Mouse (Mus musculus) urinary bladder, postnatal 10 days (tissue): ENCODE results near the gene Lmx1b.

Experiments used
- DNase-seq: peaks from one replicate; pipeline ENCODE4 v3.0.0; 2022; ENCODE audit warnings: low spot score

The Lmx1b gene

DNA sequence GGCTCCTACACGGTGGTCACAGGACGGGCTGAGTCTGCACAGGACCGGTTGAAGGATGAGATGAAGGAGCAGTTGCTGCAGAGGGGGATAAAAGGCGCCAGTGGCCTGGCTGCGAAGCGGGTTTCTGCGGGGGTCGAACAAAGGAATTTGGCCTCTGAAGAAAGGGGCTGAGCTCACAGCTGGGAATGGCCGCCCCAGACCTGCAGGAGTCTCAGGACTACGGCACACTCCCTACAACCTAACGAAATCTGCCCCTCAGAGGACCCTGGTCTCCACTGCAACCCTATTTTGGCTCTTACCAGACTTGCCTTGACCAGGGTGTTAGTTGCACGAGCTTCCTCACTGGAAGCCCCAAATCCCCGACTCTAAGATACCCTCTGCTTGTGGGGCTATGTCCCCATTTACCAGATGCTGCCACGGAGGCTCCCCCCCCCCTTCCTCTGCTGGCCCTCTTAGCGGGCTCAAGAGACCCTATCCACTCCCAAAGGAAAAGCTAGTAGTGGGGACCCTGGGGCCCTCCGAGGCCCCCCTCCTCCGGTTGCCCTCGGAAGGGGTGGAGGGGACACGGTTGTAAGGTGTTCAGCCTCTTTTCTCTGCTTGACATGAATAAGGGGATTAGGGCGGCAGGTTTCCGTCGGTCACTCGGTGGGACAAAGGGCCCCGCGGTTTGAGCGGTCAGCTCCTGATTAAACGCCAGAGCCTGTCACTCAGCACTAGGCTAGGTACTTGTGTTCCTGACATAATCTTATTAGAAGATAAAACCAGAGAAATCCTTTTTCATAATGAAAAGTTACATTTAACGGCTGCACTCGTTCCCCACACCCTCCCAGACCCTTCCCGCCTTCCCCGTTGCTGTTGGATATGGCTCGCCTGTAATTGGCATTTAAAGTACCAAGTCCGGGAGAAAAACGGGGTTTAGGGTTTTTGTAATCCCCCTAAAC is 10.0 kb downstream of the Lmx1b start:
- DNase-seq, result no peak

DNA sequence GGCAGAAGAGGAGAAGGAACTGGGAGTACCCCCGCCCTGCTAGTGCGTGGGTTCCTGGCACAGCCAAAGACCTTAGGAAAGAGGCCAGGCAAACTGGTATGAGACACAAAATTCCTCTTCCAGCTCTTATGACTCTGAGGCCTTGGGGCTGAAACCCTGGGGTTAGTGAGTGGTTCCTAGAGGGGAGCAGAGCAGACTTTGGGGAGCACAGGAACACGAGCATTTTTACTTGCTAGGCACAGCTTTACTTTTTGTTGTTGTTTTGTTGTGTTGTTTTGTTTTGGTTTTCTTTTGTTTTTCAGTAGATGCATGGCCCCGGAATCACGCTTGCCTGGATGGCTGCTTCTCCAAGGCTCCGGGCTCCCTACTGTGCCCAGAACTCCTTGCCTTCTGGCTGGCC is 10.7 kb downstream of the Lmx1b start:
- no peak for DNase-seq

DNA sequence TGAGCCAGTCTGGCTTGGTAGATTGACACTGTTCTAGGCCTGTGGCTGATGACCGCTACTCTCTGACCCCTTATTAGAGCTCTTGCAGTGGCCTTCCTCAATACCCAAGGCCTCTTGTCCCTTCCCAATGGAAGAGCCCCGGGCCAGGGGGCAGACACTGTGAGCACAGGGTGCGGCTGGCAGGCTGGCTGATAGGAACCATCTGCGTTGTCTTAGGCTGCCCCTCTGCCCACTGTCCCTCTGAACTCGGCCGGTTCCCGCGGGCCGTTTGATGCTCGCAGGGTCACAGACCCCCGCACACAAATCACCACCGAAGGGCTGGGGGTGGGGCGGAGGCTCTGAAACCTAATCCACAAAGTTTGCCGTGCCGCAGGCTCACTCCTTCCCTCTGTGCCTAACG is 11.5 kb downstream of the Lmx1b start:
- no peak for DNase-seq

DNA sequence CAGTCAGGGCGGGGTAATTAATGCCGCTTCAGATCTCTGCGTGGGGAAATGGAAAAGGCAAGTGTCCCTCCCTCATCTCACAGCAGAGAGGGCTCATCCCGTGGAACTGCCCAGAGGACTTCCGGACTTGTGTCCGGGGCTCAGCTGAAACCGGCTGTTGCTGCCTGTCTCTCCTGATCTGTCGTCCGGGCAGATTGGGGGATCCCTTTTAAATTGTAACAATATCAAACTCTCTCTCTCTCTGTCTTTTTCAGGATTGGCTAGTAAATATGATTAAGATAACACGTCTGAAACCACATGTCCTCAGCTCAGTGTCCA is 13.3 kb downstream of the Lmx1b start:
- no peak for DNase-seq

DNA sequence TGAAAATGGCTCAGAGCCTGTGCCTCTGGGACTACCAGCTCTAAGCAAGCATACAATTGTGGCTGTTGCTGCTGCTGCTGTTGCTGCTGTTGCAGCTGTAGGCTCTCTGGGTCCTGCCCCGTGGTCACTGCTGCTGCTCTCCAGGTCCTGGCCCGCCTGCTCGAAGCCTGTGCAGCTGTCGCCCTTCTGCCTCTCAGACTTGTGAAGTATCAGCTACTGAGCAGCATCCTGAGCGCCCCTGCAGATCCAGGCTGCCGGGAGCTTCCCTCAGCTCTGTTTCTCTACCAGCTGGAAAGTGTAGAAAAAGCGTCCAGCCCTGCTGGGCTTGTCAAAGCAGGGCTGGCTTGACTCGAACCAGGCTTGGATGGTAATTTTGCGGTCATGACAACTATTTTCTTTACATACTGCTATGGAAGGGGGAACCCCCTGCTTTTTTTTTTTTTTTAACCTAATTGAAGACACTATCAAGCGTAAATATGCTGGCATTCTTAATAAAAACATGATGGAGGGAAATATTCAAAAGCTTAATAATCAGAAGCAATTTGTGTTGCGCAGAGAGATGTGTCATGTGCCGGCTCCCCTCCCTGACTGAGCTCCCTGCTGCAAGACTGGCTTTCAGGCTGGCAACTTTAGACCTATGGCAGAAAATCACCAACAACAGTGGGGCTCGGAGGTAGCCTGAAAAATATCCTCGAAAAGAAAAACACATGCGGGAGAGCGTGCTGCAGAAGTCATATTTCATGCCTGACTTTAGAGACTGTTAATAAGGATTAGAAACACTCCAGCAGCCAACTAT is 13.9 kb downstream of the Lmx1b start:
- DNase-seq, result no peak

DNA sequence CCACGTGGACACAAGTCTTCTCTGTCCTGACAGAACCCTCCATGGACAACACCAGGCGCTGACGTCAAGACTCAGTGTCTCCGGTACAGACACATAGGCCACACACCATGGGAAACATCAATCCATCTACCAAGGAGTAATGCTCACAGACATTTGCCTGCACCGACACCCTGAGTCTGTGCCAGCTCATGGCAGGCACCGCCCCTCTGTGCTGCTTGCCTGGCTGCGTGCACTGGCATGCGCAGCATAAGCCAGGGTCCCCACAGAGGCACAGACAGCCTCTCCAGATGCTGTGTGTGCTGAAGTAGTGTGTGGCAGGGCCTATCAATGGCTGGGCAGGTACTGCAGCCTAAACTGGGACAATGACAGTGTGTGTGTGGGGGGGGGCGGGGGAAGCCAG is 22.6 kb downstream of the Lmx1b start:
- DNase-seq, result no peak

DNA sequence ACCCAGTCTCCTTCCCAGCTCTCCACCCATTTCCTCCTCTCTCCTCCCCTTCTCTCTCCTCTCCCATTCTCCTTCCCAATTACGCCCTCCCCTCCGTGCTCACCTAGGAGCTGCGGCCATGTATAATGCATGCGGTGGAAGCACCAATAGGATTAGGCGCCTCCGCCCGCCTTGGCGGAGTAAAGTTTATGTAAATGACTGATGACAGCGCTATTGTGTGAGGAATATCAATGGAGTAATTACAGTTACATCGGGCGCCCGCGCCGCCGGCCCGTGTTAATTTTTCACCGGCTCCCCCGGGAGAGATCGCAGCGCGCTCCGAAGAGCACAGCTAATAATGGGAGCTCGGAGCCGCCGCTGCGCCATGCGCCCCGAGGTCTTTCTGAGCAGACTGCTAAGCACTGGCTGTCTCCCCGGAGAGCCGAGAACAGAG is 23.9 kb downstream of the Lmx1b start:
- no peak for DNase-seq

DNA sequence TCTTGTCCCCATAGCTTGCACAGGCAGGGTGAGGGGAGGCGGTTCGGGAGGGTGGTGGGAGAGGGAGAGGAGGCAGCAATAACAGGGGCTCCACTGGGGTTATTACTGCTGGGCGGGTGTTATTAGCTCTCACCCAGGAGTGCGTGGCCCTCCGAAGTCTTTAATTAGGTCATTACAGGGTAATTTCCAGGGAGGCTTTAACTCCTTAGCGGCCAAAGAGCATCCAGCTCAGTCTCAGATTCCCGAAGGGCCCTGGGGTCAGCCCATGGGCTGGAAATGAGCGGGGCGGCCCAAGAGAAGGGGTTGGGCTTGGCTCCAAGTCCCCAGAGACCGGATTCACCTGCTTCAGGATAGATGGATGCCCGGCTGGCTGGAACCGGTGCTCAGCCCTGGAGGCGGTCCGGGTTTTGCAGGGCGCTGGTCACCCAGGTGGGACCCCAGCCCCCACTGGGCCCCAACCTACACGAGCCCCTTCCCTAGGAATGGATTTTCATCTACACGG is 24.4 kb downstream of the Lmx1b start:
- DNase-seq, result no peak

DNA sequence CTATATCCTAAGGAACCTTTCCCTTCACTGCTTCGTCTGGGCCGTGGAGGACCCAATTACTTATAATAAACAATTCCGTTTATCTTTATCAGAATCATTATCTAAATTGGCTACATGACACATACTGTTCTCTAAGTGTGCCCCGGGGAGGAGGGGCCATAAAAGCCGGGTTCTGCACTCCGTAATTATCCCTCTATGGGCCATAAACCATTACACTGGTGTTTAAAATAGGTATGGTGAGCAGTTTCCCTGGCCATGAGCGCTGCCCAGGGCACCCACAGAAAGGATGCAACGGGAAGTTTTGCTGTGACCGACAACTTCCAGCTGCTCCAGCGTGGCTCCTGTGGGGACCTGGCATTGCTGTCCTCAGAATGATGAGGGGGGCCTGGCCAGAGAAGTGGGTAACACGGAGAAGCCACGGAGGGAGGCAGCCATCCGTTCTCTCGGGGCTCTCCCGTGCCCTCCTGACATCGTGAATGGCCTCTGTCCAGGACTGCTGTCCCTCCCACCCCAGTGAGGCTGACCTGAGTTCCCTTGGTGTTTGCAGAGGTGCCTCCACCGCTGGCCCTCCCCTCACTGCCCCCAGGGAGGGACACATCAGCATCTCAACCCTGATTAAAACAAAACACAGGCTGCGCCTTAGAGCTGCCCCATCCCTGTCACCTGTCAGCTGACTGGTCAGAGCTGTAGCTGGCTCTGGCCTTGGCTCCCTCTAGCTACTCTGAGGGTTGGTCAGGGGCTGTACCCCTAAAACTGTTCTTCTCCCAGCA is 34.6 kb downstream of the Lmx1b start:
- DNase-seq, result no peak

DNA sequence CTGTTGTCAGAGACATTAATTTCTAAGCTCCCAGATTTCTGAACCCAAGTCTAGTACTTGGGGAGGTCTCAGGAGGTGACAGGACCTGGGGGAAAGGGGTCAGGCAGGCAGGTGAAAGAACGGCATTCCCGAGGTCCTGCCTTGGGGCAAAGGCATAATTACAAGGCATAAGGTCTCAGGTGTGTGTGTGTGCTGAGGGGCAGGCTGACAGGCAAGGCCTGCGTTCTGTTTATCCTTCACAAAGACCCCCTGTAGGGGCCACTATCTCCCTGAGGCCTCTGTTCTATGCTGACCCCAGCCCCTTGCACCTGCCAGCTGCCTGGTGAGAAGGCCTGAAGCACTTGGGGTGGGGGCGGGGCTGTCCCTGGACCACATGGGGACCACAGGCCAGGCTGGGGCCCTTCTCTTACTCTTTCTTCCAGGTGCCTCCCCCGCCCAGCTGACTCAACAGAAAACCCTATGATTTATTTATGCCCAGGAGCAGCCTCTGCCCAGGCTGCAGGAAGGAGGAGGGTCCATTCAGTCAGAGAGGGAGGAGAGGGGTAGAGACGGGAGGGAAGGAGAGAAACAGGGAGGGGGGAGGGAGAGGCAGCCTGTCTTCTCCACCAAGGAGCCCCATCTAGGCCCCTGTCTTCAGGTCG is 35.3 kb downstream of the Lmx1b start:
- no peak for DNase-seq

DNA sequence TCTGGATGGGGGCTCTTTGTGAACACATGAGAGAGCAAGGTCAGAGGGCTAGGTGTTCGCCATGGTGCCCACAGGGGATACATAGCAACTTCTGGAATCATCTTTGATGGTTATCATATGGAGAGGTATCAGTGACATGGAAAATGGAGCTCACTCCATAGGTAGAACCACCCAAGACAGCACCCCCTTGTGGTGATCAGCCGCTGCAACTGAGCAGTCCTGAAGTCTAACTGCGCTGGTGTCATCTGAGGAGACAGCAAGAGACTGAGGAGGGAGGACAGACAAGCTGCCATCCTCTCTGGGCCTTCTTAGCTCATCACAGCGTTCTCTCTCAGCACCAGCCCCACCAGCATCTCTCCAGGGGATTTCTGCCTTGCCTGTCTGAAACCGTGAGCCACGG is 39.8 kb downstream of the Lmx1b start:
- DNase-seq, result no peak

DNA sequence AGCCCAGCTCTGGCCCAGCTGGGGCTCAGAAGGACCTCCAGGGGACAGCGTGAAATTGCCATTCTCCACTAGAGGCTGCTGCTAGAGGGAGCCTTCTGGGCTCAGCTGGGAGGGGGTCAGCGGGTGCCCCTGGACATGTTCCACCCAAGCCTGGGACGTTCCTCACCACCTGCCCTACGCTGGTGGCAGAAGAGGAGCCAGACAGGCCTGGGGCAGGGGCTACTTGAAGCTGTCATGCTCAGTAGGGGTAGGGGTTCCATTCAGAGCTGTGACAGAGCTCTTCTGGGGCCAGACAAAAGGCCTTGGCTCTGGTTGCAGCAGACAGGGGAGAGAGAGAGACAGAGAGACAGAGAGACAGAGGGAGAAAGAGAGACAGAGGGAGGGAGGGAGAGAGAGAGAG is 42.9 kb downstream of the Lmx1b start:
- DNase-seq, result no peak

DNA sequence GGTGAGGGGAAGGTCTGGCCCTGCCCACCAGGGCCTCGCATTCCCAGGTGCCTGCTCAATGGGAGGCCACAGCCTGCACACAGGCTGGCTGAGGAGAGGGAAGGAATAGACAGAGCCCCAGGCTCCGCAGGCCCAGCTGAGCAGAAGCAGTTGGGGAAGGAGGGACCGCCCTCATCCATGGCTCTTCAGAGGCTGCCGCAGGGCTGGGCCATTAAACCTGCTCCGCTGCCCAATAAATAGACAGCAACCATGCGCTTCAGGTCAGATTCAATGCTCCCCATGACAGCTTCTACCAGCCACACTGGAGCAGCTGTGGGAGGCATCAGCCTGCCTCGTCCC is 45.3 kb downstream of the Lmx1b start:
- DNase-seq, result no peak

DNA sequence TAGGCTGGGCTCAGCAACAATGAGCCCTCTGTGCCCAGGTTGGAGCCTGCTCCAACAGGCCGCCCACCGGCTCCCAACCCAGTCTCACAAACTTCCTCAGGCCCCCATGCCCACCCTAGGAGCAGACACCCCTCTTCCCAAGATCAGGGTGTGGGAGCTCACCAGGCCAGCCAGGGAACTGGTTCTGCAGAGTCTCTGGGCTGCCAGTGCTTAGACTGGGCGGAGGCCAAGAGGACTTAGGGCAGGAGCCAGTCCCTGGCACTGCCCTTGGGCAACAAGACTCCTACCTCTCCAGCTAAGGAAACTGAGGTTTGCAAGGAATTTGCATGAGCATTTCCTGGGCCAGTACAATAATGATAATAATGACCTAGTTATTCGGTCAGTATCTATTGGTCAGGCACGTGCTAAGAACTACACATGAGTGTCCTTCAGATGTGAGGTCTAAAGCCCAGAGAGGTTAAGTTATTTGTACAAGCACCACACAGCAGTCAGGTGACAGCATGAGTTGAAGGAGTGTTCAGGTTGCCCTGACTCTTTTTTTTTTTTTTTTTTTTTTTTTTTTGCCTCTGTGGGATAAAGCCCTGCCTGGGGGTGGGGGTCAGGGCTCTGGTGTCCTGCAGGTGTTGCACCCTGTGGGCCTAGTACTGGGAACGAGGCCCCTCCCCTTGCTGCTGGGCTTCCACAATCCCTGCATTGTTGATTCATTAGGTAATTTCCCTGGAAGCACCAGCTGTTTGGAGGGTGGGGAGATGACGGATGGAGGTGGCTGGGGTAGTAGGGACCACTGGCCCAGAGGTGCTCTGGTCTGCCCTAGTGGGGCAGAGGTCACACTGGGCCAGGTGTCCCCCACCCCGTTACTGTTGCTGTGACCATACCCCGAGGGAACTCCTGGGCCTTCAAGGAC is 45.9 kb downstream of the Lmx1b start:
- no peak for DNase-seq

DNA sequence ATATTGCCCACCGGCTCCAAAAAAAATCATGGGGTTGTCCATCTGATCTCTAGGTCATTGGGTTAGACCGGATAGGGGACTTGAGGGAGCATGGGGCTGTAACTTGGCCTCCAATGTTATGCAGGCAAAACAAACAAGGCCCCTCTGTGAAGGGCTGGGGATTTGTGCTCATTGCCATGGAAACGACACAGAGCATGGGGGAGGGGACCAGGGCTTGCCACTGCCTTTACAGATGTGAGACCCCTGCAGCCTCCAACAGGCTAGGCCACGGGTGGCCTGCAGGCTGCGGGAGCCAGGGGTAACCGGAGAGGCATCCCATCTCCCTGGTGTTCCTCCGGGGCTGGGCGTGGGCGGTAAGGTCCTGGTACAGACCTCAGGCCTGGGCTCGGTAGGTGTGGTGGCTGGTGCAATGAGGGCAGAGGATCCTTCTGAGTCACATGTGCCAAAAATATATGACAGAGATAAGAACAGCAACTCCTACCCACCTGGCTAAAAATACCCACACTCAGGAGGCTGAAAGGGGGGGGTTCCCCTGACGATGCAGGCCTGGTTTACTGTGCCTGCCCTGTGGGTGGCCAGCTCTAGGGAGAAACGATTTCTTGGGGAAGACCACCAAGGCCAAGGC is 47.3 kb downstream of the Lmx1b start:
- no peak for DNase-seq

DNA sequence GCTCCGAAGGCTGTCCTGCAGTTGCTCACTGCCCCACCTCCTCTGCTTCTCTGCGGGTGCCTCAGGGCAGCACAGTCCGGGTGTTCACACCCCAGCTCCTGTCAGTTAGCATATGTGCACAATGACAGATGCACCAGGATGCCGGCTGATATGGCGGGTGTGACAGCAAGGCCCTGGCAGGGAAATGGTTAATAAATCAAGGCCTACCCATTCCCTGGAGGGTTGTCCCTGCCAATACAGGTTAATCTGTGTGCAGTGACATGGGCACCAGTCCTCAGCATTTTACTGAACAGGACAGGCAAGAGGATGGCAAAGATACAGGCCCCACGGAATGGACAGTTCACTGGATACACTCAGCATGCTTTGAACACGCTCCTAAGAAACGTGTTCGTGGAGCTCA is 51.0 kb downstream of the Lmx1b start:
- no peak for DNase-seq

DNA sequence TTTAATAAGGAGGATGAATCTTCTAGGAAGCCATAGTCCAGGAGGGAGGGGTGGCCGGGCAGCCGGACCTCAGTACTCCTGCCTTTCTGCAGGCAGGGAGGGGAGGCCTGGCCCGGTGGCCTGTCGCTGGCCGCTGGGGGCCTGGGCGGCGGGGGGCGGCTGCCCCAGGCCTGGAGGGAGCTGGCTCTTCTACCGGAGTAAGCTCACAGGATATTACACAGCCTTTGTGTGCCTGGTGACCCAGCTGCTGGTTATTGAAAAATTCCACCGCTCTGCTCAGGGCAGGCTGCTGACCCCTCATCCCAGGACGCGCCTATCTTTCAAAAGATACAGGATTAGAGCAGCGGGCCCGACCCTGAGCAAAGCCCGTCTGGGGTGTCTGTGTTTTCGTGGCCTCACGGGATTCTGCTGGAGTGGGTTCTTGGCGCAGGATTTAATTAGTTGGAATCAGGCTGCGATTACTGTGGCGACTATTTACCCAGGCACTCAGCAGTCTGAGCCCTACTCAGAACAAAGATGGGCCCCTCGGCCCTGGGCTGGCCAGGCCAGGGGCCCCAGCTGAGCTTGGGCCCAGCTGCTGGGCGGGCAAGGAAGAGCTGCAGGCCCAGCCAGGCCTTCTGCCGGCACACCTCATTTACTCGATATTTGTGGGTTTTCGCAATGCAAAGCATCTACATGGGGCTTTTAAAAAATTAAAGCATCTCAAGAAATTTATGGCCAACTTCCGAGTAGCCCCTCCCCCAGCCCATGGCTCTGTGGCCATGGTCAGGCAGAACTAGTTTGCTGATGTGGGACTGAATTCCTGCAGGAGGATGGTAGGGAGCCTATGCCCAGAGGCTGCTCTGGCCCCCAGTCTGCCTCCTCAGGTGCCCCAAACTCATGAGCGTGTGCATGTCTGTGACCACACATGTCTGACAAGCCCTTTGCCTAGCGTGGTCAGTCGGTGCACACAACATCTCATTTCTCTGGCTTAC is 55.1 kb downstream of the Lmx1b start:
- DNase-seq, result no peak

DNA sequence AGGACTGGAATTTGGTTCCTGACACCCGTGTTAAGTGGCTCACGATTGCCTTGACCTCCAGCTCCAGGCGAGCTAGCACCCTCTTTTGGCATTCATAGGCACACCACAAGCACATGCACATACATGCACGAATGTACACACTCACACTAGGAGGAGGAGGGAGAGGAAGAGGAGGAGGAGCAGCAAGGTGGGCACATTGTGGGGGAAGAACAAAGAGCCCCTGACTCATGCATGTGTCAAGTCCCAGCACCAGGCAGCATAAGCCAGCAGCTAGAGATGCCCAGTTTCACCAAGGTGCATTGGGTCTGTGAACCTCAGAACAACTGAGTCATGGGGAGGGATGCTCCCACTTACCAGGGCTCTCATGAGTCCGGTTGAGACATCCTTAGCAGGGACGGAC is 56.5 kb downstream of the Lmx1b start:
- no peak for DNase-seq

DNA sequence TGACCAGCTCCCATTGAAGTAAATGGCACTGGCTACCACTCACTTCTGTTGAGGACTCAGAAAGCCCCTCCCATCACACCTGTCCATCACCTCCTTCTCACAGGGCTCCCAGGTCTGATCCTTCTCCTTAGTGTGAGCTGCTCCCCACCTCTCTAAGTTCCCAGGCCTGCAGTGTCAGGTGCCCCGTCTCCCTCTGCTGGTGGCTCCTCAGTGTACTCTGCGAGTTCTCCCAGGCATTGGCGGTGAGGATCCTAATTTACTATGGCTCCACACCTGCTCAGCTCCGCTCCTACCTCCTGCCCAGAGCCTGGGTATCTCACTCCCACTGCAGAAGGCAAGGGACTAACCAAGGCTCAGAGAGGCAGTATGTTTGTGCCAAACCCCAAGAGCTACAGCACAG is 57.0 kb downstream of the Lmx1b start:
- DNase-seq, result no peak
